Mouse (Mus musculus) stomach, postnatal 0 days (tissue): Measurements from ENCODE around the gene Prmt7. TPM values are rescaled to one million over a fixed set of nuclear protein-coding genes. Genes with fewer than 3 reads are reported as not detected.

Source experiments
- ATAC-seq: fragments of 200-750 bp; cut with Nextera tagmentation; 2 replicates; pipeline ENCODE4 v1.8.0; 2017; ENCODE audit not compliant: low FRiP score, low TSS enrichment
- DNase-seq: peaks from one replicate; pipeline ENCODE4 v3.0.0-alpha.2; 2016; ENCODE audit warnings: low spot score
- H3K27ac ChIP-seq: fragments of 300-500 bp; sonication (generic); replicated peaks from 2 replicates; pipeline ENCODE4 v1.5.1; 2014; ENCODE audit warnings: mild to moderate bottlenecking, control low read depth
- H3K27me3 ChIP-seq: fragments of 300-500 bp; sonication (generic); 2 replicates; pipeline ENCODE4 v1.6.1; 2014; ENCODE audit warnings: low read length; ENCODE audit not compliant: control insufficient read depth, insufficient read depth
- H3K36me3 ChIP-seq: fragments of 300-500 bp; sonication (generic); 2 replicates; pipeline ENCODE4 v1.6.1; 2014; ENCODE audit warnings: low read length, mixed read lengths; ENCODE audit not compliant: control insufficient read depth, insufficient read depth
- H3K4me1 ChIP-seq: fragments of 300-500 bp; sonication (generic); replicated peaks from 2 replicates; pipeline ENCODE4 v1.6.1; 2014; ENCODE audit warnings: antibody characterized with exemption; ENCODE audit not compliant: control insufficient read depth, insufficient read depth
- H3K4me2 ChIP-seq: fragments of 300-500 bp; sonication (generic); replicated peaks from 2 replicates; pipeline ENCODE4 v1.6.1; 2014; ENCODE audit warnings: low read depth, mild to moderate bottlenecking, control low read depth, moderate library complexity
- H3K4me3 ChIP-seq: fragments of 300-500 bp; sonication (generic); 2 replicates; pipeline ENCODE4 v1.5.1; 2014; ENCODE audit warnings: low read depth, low read length, control low read depth
- H3K9ac ChIP-seq: fragments of 300-500 bp; sonication (generic); 2 replicates; pipeline ENCODE4 v1.6.1; 2014; ENCODE audit warnings: mild to moderate bottlenecking, low read length, control low read depth, mixed read lengths
- H3K9me3 ChIP-seq: fragments of 300-500 bp; sonication (generic); 2 replicates; pipeline ENCODE4 v1.6.1; 2016; ENCODE audit warnings: low read length; ENCODE audit not compliant: control insufficient read depth
- CTCF ChIP-seq: IDR thresholded peaks from 2 replicates; pipeline ENCODE4 v1.5.1; 2016; ENCODE audit warnings: antibody characterized with exemption, low read depth, mild to moderate bottlenecking, moderate library complexity
- EP300 ChIP-seq: optimal IDR thresholded peaks from 2 replicates; pipeline ENCODE3; 2016; ENCODE audit warnings: antibody characterized with exemption
- WGBS: fragments of 180-500 bp; shearing (Covaris S2); extraction: QIAGEN DNeasy Blood & Tissue Kit; methylation state at CpG from one replicate; pipeline ENCODE4 v1.1.7; 2014; 5-methylcytosine and 5-hydroxymethylcytosine counted together
- polyA plus RNA-seq: library from polyadenylated mRNA; unstranded; fragments of >200 nt; fragmentation: Nextera tagmentation; extraction: Ambion mirVana; gene quantifications from 2 replicates; pipeline ENCODE4 v1.2.1, GENCODE M21; 2015

The Prmt7 gene
- polyA plus RNA-seq, 1 experiment from 2014 or later, result 21.9 TPM

DNA sequence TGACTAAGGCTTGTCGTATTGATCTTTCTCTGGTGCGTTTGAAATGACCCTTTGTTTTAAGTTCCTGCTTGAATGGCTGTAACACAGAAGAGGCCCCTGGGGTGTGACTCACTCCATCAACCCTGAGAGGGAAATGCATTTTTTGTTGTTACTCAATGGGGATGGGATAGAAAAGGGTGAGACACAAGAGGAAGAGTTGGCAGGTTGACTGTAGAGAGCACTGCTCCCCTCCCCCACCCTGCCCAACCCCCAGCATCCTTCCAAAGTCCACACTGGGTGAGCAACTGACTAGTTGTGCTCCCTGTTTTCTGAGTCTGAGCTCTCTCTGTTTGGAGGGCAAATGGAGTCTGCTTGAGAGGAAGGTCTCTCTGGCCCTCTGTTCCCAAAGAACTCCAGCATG lies 76.7 kb downstream of the Prmt7 start:
- 0 out of 2 replicates have a peak overlapping the region, but pooled peaks have one; percentile 35 for H3K27ac ChIP-seq
- H3K27me3 ChIP-seq, result no peaks in the 10 kb centered on the region
- no peaks in the 10 kb centered on the region for H3K36me3 ChIP-seq
- no peaks in the 10 kb centered on the region for H3K9me3 ChIP-seq
- TF ChIP-seq EP300, result no peak
- TF ChIP-seq CTCF, result no peak
- peak; percentile 84 for ATAC-seq
- H3K4me1 ChIP-seq, result no peaks in the 10 kb centered on the region
- DNase-seq, result peak; percentile 70
- 11% methylated on average over 2 of the region's 2 CpGs for WGBS
- no peak overlapping the region for H3K9ac ChIP-seq
- no peak overlapping the region for H3K4me3 ChIP-seq
- no peak overlapping the region for H3K4me2 ChIP-seq

- Histone ChIP-seq H3K36me3 (no peaks in the 10 kb centered on the region), H3K4me1 (no peaks in the 10 kb centered on the region), H3K9me3 (no peaks in the 10 kb centered on the region), H3K27me3 (no peaks in the 10 kb centered on the region), H3K27ac (peak overlapping the region; percentile 24; the same call in 1 of the 2 replicates), H3K4me2 (no peak overlapping the region), H3K9ac (no peak overlapping the region), H3K4me3 (no peak overlapping the region)
- no peak for DNase-seq
- WGBS, result 13% methylated on average over 3 of the region's 3 CpGs
- no peak for TF ChIP-seq CTCF
- TF ChIP-seq EP300, result no peak
- ATAC-seq, result no peak
Observed at GRCm38 (mm10) chr8:106288732-106289131, 78.0 kb downstream of the Prmt7 start.

DNA sequence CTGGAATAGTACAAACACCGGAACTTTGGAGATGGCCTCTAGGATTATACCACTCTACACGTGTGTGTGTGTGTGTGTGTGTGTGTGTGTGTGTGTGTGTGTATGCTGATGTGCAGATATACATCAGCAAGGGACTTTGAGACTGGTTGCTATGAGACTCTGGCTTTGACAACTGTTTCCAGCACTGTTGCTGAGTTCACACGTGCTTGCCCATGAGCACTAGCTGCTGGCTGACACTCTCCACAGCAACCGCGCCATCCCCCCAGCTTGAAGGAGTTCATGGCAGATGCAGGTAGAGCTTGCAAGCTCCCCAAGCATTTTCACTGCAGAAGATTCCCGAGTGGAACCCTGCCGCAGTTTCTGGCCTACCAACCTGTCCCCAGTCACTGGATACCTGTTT lies 78.7 kb downstream of the Prmt7 start:
- no peak overlapping the region for H3K9ac ChIP-seq
- no peaks in the 10 kb centered on the region for H3K4me1 ChIP-seq
- no peak overlapping the region for H3K27ac ChIP-seq
- H3K4me3 ChIP-seq, result no peak overlapping the region
- DNase-seq, result peak; percentile 43
- TF ChIP-seq EP300 (no peak), CTCF (no peak)
- ATAC-seq, result no peak
- no peak overlapping the region for H3K4me2 ChIP-seq
- no peaks in the 10 kb centered on the region for H3K27me3 ChIP-seq
- no peaks in the 10 kb centered on the region for H3K36me3 ChIP-seq
- 50% methylated on average over 7 of the region's 7 CpGs for WGBS
- no peaks in the 10 kb centered on the region for H3K9me3 ChIP-seq

DNA sequence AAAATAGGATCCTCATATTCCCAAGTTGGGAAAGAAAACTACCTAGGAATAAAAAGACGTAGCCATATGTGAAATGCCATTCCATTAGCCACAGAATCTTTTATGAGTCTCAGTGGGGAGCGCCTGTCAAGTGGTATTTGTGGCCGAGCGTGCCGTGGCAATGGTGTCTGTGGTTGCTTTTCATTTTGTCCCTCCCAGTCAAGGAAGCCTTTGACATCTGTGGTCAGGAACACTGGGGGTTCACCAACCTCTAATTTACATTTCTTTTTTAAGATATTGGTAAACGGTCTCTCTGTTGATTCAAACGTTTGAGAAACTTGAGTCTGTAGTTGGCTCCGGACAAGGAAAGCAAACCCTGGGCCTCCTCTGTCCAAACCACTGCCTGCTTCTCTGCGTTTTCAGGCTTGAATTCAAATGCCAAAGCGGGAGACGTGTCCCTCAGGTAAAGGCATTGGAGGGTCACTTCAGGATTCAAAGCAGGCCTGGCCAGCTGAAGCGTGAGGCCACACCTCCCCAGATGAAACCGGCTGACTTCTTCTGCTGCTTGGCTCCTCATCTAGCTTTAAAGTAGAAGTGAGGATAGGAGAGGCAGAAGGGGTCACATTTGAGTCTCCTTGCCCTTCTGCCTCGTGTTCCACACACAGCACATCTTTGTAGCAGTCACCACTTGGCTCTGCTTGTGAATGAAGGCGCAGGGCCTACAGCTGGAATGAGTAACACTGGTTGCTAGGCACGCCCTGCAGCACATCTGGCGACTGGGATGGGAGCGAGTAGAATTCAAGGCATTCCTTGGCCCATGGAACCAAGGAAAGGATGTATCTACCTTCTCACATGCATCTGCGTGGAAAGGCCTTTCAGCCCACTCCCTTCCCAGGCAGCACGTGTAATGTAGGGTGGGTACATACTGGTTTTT lies 82.0 kb downstream of the Prmt7 start:
- ATAC-seq (no peak), DNase-seq (no peak)
- Histone ChIP-seq H3K4me1 (no peaks in the 10 kb centered on the region), H3K9me3 (no peaks in the 10 kb centered on the region), H3K4me3 (no peak overlapping the region), H3K27me3 (no peaks in the 10 kb centered on the region), H3K4me2 (no peak overlapping the region), H3K36me3 (no peaks in the 10 kb centered on the region), H3K9ac (no peak overlapping the region), H3K27ac (no peak overlapping the region)
- 75% methylated on average over 20 of the region's 20 CpGs for WGBS
- no peak for TF ChIP-seq CTCF
- TF ChIP-seq EP300, result no peak

DNA sequence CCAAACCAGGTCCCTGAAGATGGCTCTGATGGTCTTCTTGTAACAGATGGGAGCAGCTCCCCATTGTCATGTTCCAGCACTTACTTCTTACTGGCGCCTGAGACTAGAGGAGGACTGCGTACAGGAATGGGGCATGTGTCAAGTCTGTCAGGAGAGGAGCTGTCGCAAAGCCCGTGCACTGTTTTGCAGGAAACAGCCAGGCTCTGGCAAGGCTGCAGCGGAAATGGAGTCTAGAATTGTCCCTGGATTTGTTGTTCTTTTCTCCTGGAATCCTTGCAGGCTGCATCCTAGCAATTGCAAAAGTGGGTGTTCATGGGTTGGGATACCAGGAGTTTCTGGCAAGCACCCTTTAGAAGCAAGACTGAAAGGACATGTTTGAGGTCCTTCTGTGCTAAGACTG lies 87.5 kb downstream of the Prmt7 start:
- TF ChIP-seq CTCF (no peak), EP300 (no peak)
- H3K4me2 ChIP-seq, result no peak overlapping the region
- H3K27ac ChIP-seq, result no peak overlapping the region

GRCm38 (mm10) chr8:106298846-106299245 lies 88.1 kb downstream of the Prmt7 start:
- no peak for TF ChIP-seq EP300
- TF ChIP-seq CTCF, result no peak
- Histone ChIP-seq H3K9me3 (no peaks in the 10 kb centered on the region), H3K27ac (no peak overlapping the region), H3K4me3 (no peak overlapping the region), H3K4me2 (no peak overlapping the region), H3K27me3 (no peaks in the 10 kb centered on the region), H3K4me1 (no peaks in the 10 kb centered on the region), H3K36me3 (no peaks in the 10 kb centered on the region), H3K9ac (no peak overlapping the region)
- ATAC-seq, result no peak
- WGBS, result 31% methylated on average over 1 of the region's 1 CpGs
- DNase-seq, result no peak

More for the DNA sequence above, 87.5 kb downstream of the Prmt7 start:
- ATAC-seq (no peak), DNase-seq (no peak)
- H3K9me3 ChIP-seq, result no peaks in the 10 kb centered on the region
- WGBS, result 40% methylated on average over 5 of the region's 5 CpGs
- no peaks in the 10 kb centered on the region for H3K36me3 ChIP-seq
- no peaks in the 10 kb centered on the region for H3K27me3 ChIP-seq
- H3K9ac ChIP-seq, result no peak overlapping the region
- no peaks in the 10 kb centered on the region for H3K4me1 ChIP-seq
- H3K4me3 ChIP-seq, result no peak overlapping the region
